Mouse (Mus musculus) bone marrow, adult 2 months (tissue): Measurements from ENCODE around the gene Ncor1. TPM values are rescaled to one million over a fixed set of nuclear protein-coding genes. Genes with fewer than 3 reads are reported as not detected.
"Not testable (repeated sequence)": the region's sequence is repeated elsewhere in the genome, so short reads cannot be mapped to it uniquely, and the experiment has no call there.

ENCODE experiments used
- H3K27ac ChIP-seq: fragments of 200-500 bp; 2 replicates; pipeline ENCODE4 v1.5.1; 2012; ENCODE audit warnings: low read depth, mild to moderate bottlenecking, control low read depth, inconsistent platforms, low read length; ENCODE audit not compliant: control insufficient read depth, poor library complexity, insufficient read depth
- H3K4me1 ChIP-seq: fragments of 200-500 bp; 2 replicates; pipeline ENCODE4 v1.6.1; 2011; ENCODE audit warnings: low read length; ENCODE audit not compliant: control insufficient read depth, insufficient read depth
- H3K4me3 ChIP-seq: fragments of 200-500 bp; replicated peaks from 2 replicates; pipeline ENCODE3; 2011; ENCODE audit warnings: mild to moderate bottlenecking, low read depth, low read length, control low read depth; ENCODE audit not compliant: control insufficient read depth
- CTCF ChIP-seq: fragments of 200-500 bp; IDR thresholded peaks from 2 replicates; pipeline ENCODE4 v1.5.1; 2011; ENCODE audit warnings: low read length, control low read depth; ENCODE audit not compliant: control insufficient read depth, insufficient read depth
- POLR2A ChIP-seq: fragments of 200-500 bp; IDR thresholded peaks from 2 replicates; pipeline ENCODE4 v1.6.1; 2011; ENCODE audit warnings: low read depth, mild to moderate bottlenecking, control low read depth, low read length, borderline replicate concordance; ENCODE audit not compliant: control insufficient read depth
- WGBS: fragments of 180-500 bp; shearing (Covaris S2); methylation state at CpG from one replicate; pipeline ENCODE4 v1.1.7; 2018; 5-methylcytosine and 5-hydroxymethylcytosine counted together
- polyA plus RNA-seq: library from polyadenylated mRNA; stranded (reverse); fragments of >200 nt; gene quantifications from 2 replicates; pipeline ENCODE4 v1.2.4, GENCODE M21; 2011; ENCODE audit warnings: low replicate concordance; ENCODE audit not compliant: missing spikeins, insufficient read depth, insufficient read length

The Ncor1 gene
- polyA plus RNA-seq, 1 experiment: 172 TPM

- H3K4me1 ChIP-seq: no peaks in the 10 kb centered on the region
- 88% methylated on average over 5 of the region's 5 CpGs for WGBS
- no peak for TF ChIP-seq POLR2A
- no peak for TF ChIP-seq CTCF
- no peak overlapping the region for H3K27ac ChIP-seq
- H3K4me3 ChIP-seq: no peak overlapping the region
Observed at GRCm38 (mm10) chr11:62426266-62426665, 32.1 kb downstream of the Ncor1 start.

GRCm38 (mm10) chr11:62424525-62424924 lies 33.8 kb downstream of the Ncor1 start:
- H3K4me3 ChIP-seq: no peak overlapping the region

GRCm38 (mm10) chr11:62415026-62415425 lies 43.3 kb downstream of the Ncor1 start:
- TF ChIP-seq CTCF (no peak), POLR2A (no peak)
- Histone ChIP-seq H3K4me3 (no peak overlapping the region), H3K27ac (no peak overlapping the region), H3K4me1 (no peaks in the 10 kb centered on the region)
- 90% methylated on average over 4 of the region's 4 CpGs for WGBS

More at GRCm38 (mm10) chr11:62424525-62424924, 33.8 kb downstream of the Ncor1 start:
- TF ChIP-seq POLR2A (no peak), CTCF (no peak)
- WGBS: 56% methylated on average over 2 of the region's 2 CpGs
- no peaks in the 10 kb centered on the region for H3K4me1 ChIP-seq
- H3K27ac ChIP-seq: no peak overlapping the region

GRCm38 (mm10) chr11:62409611-62410010 lies 48.7 kb downstream of the Ncor1 start:
- WGBS: 95% methylated on average over 1 of the region's 1 CpGs
- Histone ChIP-seq H3K27ac (no peak overlapping the region), H3K4me1 (no peaks in the 10 kb centered on the region), H3K4me3 (no peak overlapping the region)
- TF ChIP-seq CTCF: no peak
- TF ChIP-seq POLR2A: no peak

- WGBS: 87% methylated on average over 2 of the region's 2 CpGs
- Histone ChIP-seq H3K4me3 (no peak overlapping the region), H3K27ac (no peak overlapping the region), H3K4me1 (no peaks in the 10 kb centered on the region)
- TF ChIP-seq POLR2A (no peak), CTCF (no peak)
Observed at GRCm38 (mm10) chr11:62408848-62409247, 49.5 kb downstream of the Ncor1 start.

- H3K27ac ChIP-seq: no peak overlapping the region
- TF ChIP-seq CTCF: 0 out of 2 replicates have a peak, but pooled peaks have one; percentile 10
- no peak for TF ChIP-seq POLR2A
- no peak overlapping the region for H3K4me3 ChIP-seq
- WGBS: 84% methylated on average over 2 of the region's 2 CpGs
- no peaks in the 10 kb centered on the region for H3K4me1 ChIP-seq
Observed at GRCm38 (mm10) chr11:62396405-62396804, 61.9 kb downstream of the Ncor1 start.

- WGBS: 94% methylated on average over 3 of the region's 3 CpGs
- Histone ChIP-seq H3K4me1 (no peaks in the 10 kb centered on the region), H3K27ac (no peak overlapping the region), H3K4me3 (no peak overlapping the region)
- TF ChIP-seq POLR2A (no peak), CTCF (no peak)
Observed at GRCm38 (mm10) chr11:62388331-62388679, 70.0 kb downstream of the Ncor1 start.

GRCm38 (mm10) chr11:62387608-62388330 lies 70.6 kb downstream of the Ncor1 start:
- H3K4me1 ChIP-seq: no peaks in the 10 kb centered on the region
- TF ChIP-seq POLR2A: no peak
- no peak for TF ChIP-seq CTCF
- 87% methylated on average over 10 of the region's 10 CpGs for WGBS
- no peak overlapping the region for H3K27ac ChIP-seq
- no peak overlapping the region for H3K4me3 ChIP-seq

GRCm38 (mm10) chr11:62377202-62377851 lies 81.0 kb downstream of the Ncor1 start:
- not testable (repeated sequence) for H3K27ac ChIP-seq, H3K4me1 ChIP-seq, H3K4me3 ChIP-seq
- WGBS: 85% methylated on average over 6 of the region's 6 CpGs

GRCm38 (mm10) chr11:62371776-62372175 lies 86.6 kb downstream of the Ncor1 start:
- no peak overlapping the region for H3K27ac ChIP-seq
- TF ChIP-seq CTCF (no peak), POLR2A (no peak)
- WGBS: 86% methylated on average over 2 of the region's 2 CpGs

More at GRCm38 (mm10) chr11:62371776-62372175, 86.6 kb downstream of the Ncor1 start:
- no peaks in the 10 kb centered on the region for H3K4me1 ChIP-seq
- no peak overlapping the region for H3K4me3 ChIP-seq
